Mouse (Mus musculus): ENCODE measurements around the gene Slc2a13.

Gene Slc2a13

DNA sequence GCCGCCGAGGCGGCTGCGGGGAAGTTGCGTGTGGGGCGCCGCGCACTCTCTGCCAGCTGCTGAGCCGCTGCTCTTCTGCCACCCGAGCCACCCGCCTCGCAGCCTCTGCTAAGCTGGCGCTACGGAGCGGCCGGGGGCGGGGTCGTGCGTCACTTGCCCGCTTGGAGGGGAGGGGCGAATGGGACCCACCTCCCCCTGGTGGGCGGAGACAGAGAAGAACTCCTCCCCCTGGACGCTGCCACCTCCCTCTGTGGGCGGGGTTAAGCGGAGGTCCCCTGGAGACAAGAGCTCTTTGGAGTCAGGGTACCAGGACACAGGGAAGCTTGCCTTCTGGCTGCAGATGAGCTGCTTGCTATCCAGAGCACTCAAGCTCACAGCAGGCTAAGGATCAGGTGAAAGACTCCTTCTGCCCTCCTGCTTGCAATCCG is at the start of gene Slc2a13:
Gene Slc2a13, minus strand, starts transcription at position 151 of the 428 bp plus-strand sequence.
- DNase-seq (ENCODE audit: low read depth, low spot score) = peak; percentile 46

GRCm38 (mm10) chr15:91616016-91616415 is 43.0 kb upstream of the Slc2a13 start:
- no peak for DNase-seq (ENCODE audit: low read depth, low spot score)

DNA sequence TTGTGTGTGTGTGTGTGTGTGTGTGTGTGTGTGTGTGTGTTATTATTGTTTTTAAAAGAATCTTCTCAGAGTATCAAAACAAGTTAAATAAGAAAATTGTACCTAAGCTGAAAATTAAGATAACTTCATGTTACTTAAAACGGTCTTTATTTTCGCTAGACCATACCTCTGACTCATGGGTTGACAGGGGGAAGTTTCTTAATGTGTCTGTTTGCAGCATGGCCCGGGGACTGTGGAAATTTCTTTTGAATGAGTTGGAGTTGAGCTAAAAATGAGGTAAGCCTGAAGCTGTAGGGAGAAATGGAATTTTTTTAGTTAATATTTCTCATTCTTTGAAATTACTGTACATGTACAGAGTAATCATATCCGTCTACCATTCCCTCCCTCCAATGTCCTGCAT is 42.5 kb upstream of the Slc2a13 start:
- DNase-seq (ENCODE audit: low read depth, low spot score) = no peak

DNA sequence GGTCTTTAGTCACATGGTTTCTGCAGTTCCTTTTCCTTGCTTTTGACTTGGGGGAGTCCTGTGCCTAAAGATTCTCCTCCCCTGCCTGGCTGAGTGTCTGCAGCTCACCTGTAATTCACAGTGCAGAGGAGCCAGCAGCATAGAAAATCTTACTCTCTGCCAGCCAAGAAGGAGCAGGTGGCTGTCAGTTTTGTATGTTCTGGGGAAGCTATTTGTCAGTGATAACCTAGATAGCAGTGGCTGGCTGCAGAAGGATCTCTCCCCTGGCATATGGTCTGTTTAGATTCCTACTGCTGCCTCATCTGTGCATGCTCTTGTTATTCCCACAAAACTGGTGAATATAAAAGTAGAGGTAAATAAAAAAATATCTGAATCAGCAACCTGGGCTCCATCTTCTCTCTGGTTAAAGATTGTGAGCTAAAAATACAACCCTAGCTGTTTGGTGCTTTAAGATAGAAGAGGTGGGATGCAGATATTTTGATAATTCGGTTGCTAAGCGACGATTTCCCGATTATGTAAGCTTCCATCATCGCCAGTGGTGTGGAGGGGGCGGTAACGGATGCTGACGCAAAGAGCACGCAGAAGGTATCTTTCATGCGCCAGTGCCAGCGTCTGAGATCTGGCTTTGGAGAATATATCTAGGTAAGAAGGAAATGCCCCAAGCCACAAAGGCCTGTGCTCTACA is 41.1 kb upstream of the Slc2a13 start:
- no peak for DNase-seq (ENCODE audit: low read depth, low spot score)

DNA sequence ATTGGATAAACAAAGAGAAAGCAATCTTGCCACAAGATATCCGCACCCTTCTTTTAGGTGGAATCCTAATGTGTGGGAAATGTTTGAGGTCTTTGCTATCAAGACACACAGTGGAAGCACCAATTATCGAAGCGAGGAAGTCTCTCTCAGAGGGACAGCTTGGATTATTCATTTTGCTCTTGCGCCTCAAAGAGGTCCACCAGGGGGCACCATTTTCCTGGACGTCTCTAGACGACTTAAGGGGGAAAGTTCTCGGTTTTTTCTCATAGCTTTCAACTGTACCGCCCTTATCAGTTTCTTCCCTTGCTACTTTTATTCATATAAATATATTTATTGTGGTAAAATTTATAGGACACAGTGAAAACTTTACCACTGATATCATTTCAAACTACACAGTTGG is 36.7 kb upstream of the Slc2a13 start:
- peak; percentile 19 for DNase-seq (ENCODE audit: low read depth, low spot score)

GRCm38 (mm10) chr15:91608811-91609210 is 35.8 kb upstream of the Slc2a13 start:
- no peak for DNase-seq (ENCODE audit: low read depth, low spot score)

- DNase-seq (ENCODE audit: low read depth, low spot score) = no peak
These were observed 28.1 kb upstream of the Slc2a13 start for GRCm38 (mm10) chr15:91601197-91601596.

DNA sequence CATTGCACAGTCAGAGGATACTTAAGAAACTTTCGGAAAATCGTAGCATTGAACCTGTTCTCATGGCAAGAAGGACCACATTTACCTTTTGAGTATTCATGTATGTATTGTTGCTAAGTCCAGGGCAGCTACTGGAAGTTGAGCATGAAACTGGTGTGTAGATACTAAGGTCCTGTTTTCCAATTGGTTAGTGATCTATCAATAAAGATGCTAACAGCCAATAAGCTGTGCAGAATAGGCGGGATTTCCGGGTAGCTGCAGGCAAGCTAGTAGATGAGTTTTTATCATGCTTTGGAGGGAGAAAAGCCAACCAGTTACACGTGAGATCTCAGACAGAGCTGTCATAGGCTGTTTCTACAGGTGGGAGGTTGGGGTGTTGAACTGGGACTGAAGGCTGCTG is 24.2 kb upstream of the Slc2a13 start:
- no peak for DNase-seq (ENCODE audit: low read depth, low spot score)

DNA sequence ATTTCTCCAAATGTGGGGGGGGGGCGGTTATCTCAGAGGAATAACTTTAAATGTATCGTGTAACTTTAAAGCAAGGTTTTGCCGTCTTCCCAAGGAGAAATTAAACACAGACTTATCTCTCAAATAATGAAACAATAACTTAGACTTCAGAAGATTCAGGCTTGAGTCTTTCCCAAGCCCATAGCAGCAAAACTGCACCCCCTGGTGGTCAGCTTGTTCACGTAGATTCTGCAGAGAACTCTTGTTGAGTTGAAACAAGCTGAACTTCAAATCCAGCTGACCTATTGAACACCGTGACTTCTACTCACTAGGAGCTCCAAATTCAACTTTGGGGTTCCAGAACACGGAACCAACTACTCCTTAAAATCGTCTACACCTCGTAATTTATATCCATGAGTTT is 1.4 kb upstream of the Slc2a13 start:
- DNase-seq (ENCODE audit: low read depth, low spot score) = peak; percentile 6

DNA sequence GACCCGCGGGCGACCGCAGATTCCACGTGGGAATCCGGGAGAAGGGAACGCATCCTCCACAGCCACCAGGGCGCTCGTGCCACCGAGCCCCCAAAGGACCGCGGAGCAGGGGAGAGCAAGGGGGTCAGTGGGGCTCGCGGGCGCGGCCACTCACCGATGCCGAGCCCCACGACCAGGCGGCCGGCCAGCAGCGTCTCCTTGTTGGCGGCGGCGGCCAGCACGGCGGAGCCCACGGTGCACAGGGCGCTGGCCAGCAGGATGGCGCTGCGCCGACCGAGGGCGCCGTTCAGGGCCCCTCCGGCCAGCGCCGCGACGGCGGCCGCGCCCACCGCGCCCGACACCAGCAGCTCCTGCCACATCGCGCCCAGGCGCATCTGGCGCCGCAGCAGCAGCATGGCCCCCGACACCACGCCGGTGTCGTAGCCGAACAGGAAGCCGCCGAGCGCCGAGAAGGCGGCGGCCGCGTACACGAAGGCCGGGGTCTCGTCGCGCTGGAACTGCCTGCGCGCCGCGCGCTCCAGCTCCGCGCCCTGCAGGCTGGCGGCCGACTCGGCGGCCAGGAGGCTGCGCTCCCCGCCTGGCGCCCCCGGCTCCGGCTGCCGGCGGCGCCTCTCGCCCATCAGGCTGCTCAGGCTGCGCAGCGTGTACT is 516 bp downstream of the Slc2a13 start:
- DNase-seq (ENCODE audit: low read depth, low spot score) = no peak

- no peak for DNase-seq (ENCODE audit: low read depth, low spot score)
These were observed 1.1 kb downstream of the Slc2a13 start for GRCm38 (mm10) chr15:91571981-91572380.

- no peak for DNase-seq (ENCODE audit: low read depth, low spot score)
These were observed 6.3 kb downstream of the Slc2a13 start for GRCm38 (mm10) chr15:91566784-91567183.

GRCm38 (mm10) chr15:91565025-91565605 is 7.9 kb downstream of the Slc2a13 start:
- no peak for DNase-seq (ENCODE audit: low read depth, low spot score)

DNA sequence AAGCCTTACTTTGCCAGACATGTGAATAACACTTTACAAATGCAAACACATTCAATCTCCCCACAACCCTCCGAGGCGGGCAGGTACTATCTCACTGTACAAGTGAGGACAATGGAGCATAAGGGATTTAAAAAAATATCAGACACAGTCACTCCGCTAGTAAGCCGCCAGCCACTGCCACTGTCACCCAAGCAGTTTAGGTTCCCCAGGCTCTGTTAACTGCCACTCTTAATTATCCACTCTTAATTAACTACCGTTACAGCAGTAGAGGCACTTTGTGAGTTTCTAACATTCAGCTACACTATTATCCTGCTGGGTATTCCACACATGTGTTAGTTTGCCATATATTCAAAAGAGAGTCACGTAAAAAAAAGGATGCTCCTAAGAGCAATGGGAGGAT is 11.3 kb downstream of the Slc2a13 start:
- DNase-seq (ENCODE audit: low read depth, low spot score) = no peak

GRCm38 (mm10) chr15:91555336-91555736 is 17.7 kb downstream of the Slc2a13 start:
- DNase-seq (ENCODE audit: low read depth, low spot score) = no peak

DNA sequence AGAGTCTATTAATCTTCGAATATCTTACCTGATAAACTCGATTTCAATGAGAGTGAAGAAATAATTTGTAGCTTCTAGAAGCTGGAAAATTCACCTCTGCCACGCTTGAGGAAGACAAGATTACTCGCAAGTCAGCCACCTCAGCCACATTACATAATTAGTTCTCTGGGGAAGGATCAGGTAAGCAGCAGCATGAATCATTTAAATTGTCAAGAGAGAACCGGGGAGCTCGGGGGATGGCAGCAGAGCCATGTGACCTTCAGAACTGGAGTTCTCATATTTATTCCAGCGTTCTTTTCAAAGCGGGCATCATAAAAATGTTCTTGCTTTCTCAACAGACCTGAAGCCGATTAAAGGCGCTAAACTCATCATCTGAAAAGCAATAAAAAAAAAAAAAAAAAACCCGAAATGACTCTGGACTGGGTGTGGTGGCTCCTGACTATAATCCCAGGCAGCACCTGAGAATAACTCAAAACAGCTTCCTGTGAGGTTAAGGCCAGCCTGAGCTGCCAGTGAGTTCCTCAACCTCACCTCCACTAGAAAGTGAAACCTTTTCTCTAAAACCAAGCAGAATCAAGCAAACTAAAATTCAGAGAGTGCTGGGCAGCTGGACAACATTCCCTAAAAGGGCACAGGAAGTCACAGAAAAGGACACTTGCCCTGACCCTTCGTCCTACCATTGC is 24.3 kb downstream of the Slc2a13 start:
- DNase-seq (ENCODE audit: low read depth, low spot score) = no peak

GRCm38 (mm10) chr15:91544586-91544985 is 28.5 kb downstream of the Slc2a13 start:
- no peak for DNase-seq (ENCODE audit: low read depth, low spot score)

- no peak for DNase-seq (ENCODE audit: low read depth, low spot score)
These were observed 34.6 kb downstream of the Slc2a13 start for GRCm38 (mm10) chr15:91538439-91538838.

- no peak for DNase-seq (ENCODE audit: low read depth, low spot score)
These were observed 46.2 kb downstream of the Slc2a13 start for GRCm38 (mm10) chr15:91526876-91527275.

GRCm38 (mm10) chr15:91526166-91526565 is 46.9 kb downstream of the Slc2a13 start:
- DNase-seq (ENCODE audit: low read depth, low spot score) = no peak

- no peak for DNase-seq (ENCODE audit: low read depth, low spot score)
These were observed 48.6 kb downstream of the Slc2a13 start for GRCm38 (mm10) chr15:91524451-91524850.

- DNase-seq (ENCODE audit: low read depth, low spot score) = no peak
These were observed 69.8 kb downstream of the Slc2a13 start for GRCm38 (mm10) chr15:91503291-91503690.
